Comparison of ENCODE assay signal across 11 mouse cellular contexts in the genomic region with DNA sequence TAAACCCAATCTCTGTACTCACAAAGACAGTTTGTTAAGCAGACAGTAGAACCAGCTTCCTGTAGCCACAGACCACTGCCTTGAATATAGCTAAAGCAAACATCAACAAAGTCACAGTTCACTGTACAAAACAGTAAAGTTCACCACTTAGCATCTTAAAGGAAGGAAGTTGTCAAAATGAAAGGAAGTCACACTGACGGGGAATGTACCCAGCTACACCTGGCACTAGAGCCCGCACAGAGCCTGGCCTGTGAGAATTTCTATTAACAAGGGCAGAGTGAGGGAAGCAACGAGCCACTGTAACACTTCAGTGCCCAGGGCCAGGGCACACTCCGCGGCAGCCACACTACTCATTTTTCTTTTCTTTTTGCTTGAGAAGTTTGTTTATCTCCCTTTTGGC. TPM values are rescaled to one million over a fixed set of nuclear protein-coding genes. Genes with fewer than 3 reads are reported as not detected.
DNase-seq lines count a peak whose midpoint lies in the region; ATAC-seq lines count a peak whose summit lies in the region.
"Had no signal": no experiment of that assay in that cellular context is flagged by ENCODE, and none has a peak within 500 bp of the region (broad histone marks: within the 10 kb centered on the region; RNA-seq: fewer than 3 reads in every experiment).

No protein-coding gene starts in this region.

- 81% methylated on average over 5 of the region's 5 CpGs for WGBS in forebrain, embryonic 15.5 days

- H3K9me3 ChIP-seq in forebrain, embryonic 15.5 days: no peaks in the 10 kb centered on the region
- H3K9me3 ChIP-seq: neural tube, embryonic 13.5 days had no signal

- no peak for ATAC-seq in forebrain, embryonic 15.5 days (replicated peaks)

- H3K4me2 ChIP-seq in forebrain, embryonic 15.5 days (replicated peaks): no peak overlapping the region
- H3K4me2 ChIP-seq: neural tube, embryonic 13.5 days had no signal

- DNase-seq in kidney, adult 18-20 months: peak; percentile 29
- DNase-seq in kidney, adult 11 months: no peak
- peak; percentile 75 for DNase-seq in induced T-regulatory cell, adult 2 months (ENCODE audit: low read depth)
- DNase-seq in lung, postnatal 10 days: peak; percentile 28
- peak; percentile 47 for DNase-seq in thymus, postnatal 14 days
- no peak for DNase-seq in layer of hippocampus, adult 9-11 months
- DNase-seq in heart, postnatal 10 days: no peak
- DNase-seq: heart, adult 2 months had no signal

- peaks cover 4% of the 10 kb centered on the region for H3K4me1 ChIP-seq in forebrain, embryonic 15.5 days

- H3K27ac ChIP-seq in forebrain, embryonic 15.5 days (replicated peaks): no peak overlapping the region
- H3K27ac ChIP-seq: heart, adult 2 months; macrophage; neural tube, embryonic 13.5 days had no signal

- H3K9ac ChIP-seq in forebrain, embryonic 15.5 days (replicated peaks): no peak overlapping the region
- H3K9ac ChIP-seq: neural tube, embryonic 13.5 days had no signal

- intact Hi-C loops in heart, postnatal 10 days (cut with DNase I): loop anchor here (5.0 kb wide), 1 partner anchor 1788 kb away; a partner anchor contains a TSS

- no peaks in the 10 kb centered on the region for H3K27me3 ChIP-seq in forebrain, embryonic 15.5 days
- H3K27me3 ChIP-seq: neural tube, embryonic 13.5 days had no signal

- H3K4me3 ChIP-seq in forebrain, embryonic 15.5 days: no peak overlapping the region
- H3K4me3 ChIP-seq: heart, adult 2 months; neural tube, embryonic 13.5 days had no signal

- H3K36me3 ChIP-seq in forebrain, embryonic 15.5 days: peaks cover 52% of the 10 kb centered on the region

RNA-seq across cellular contexts. Expression of a gene that starts 4.0 kb away (rescaled TPM):
- 524 and 546 TPM in 2 replicates for polyA plus RNA-seq in forebrain, embryonic 15.5 days (2015; fragmentation: Nextera tagmentation; extraction: Ambion mirVana)
- total RNA-seq in heart, postnatal 10 days (2021): 100 to 1,000 TPM; 675 to 681 TPM

RNA-seq across cellular contexts. Expression of a gene that starts 9.5 kb away (rescaled TPM):
- 592 and 601 TPM in 2 replicates for polyA plus RNA-seq in forebrain, embryonic 15.5 days (2015; fragmentation: Nextera tagmentation; extraction: Ambion mirVana)
- 10 to 100 TPM; 49.7 to 56.8 TPM for total RNA-seq in heart, postnatal 10 days (2021)

Comparison
In these comparisons a context has a peak if more than half of its experiments do, and no peak if none do; other contexts are left out.
1. DNase-seq: peak in kidney, adult 18-20 months (single experiment), induced T-regulatory cell, adult 2 months (single experiment), lung, postnatal 10 days (single experiment) and thymus, postnatal 14 days (single experiment); none in kidney, adult 11 months (single experiment), layer of hippocampus, adult 9-11 months (single experiment) and heart, postnatal 10 days (0 of 2).